Comparison of ENCODE assay signal across 8 mouse cellular contexts in the genomic region with DNA sequence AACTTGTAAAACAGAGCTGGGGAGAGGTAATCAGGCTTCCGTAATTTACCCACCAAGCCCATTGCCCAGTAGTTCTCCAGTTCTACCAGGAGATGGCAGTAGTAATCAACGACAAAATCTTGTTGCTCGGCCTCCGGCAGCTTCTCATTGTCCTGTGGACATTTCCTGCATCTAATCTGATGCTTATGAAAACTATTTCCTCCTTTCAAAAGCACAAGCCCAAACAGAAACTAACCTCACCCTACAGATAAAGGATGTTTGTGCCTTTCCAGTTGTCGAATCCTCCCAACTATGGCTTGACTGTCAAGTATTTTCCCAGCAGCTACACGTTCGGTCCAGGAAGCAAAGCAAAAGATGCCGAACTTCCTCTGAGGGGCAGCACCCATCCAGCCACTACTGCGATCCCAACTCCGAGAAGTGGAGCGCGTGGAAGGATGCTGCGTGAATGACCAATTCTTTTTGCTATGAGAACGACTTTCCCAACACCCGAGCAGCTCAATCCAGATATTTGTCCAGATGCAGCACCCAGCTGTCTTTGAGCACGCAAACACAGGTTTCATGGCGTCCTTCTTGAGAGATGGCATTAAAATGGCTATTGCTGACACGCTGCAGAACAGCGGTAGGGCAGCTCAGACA.
DNase-seq lines count a peak whose midpoint lies in the region; ATAC-seq and TF ChIP-seq lines count a peak whose summit lies in the region.

No protein-coding gene starts in this region.

- no peaks in the 10 kb centered on the region for H3K79me2 ChIP-seq in C2C12 (ENCODE audit: control insufficient read depth, insufficient read depth)

- H3K27ac ChIP-seq in bone marrow, adult 2 months (ENCODE audit: control insufficient read depth, insufficient read depth, low read depth, low read length, poor library complexity) = peak overlapping the region; percentile 85
- no peak overlapping the region for H3K27ac ChIP-seq in liver, embryonic 14.5 days
- H3K27ac ChIP-seq in stomach, postnatal 0 days (replicated peaks) = peak overlapping the region; percentile 71

- H3K9me3 ChIP-seq in liver, embryonic 14.5 days (ENCODE audit: control insufficient read depth, low read length) = no peaks in the 10 kb centered on the region
- no peaks in the 10 kb centered on the region for H3K9me3 ChIP-seq in stomach, postnatal 0 days (ENCODE audit: control insufficient read depth, low read length)

- H3K9ac ChIP-seq in liver, embryonic 14.5 days (replicated peaks) = peak overlapping the region; percentile 13; the same call in 1 of the 2 replicates
- peak overlapping the region; percentile 61 for H3K9ac ChIP-seq in stomach, postnatal 0 days (ENCODE audit: low read length)

- no peaks in the 10 kb centered on the region for H3K27me3 ChIP-seq in C2C12 (ENCODE audit: control insufficient read depth, insufficient read depth, insufficient read length)
- no peaks in the 10 kb centered on the region for H3K27me3 ChIP-seq in liver, embryonic 14.5 days (ENCODE audit: control insufficient read depth, insufficient read depth, low read length)
- H3K27me3 ChIP-seq in stomach, postnatal 0 days (ENCODE audit: control insufficient read depth, insufficient read depth, low read length) = no peaks in the 10 kb centered on the region

- peaks cover 1% of the 10 kb centered on the region; the same call in 1 of the 2 replicates for H3K4me1 ChIP-seq in bone marrow, adult 2 months (ENCODE audit: control insufficient read depth, insufficient read depth, low read length)
- peaks cover 0 to 16% of the 10 kb centered on the region in 2 experiments; a peak in 2 of 4 replicates for H3K4me1 ChIP-seq in liver, embryonic 14.5 days (replicated peaks; ENCODE audit: control insufficient read depth in 2 of 2, insufficient read depth in 2 of 2, low read length in 1 of 2)
- no peaks in the 10 kb centered on the region for H3K4me1 ChIP-seq in stomach, postnatal 0 days (replicated peaks; ENCODE audit: control insufficient read depth, insufficient read depth)

- TF ChIP-seq POLR2A in bone marrow, adult 2 months (IDR thresholded peaks at IDR 0.05; ENCODE audit: borderline replicate concordance, control insufficient read depth, low read depth, low read length) = no peak

- WGBS in bone marrow, adult 2 months = 1% methylated on average over 19 of the region's 19 CpGs
- 1% methylated on average over 19 of the region's 19 CpGs for WGBS in liver, embryonic 14.5 days (ENCODE audit: insufficient replicate concordance)
- 1% methylated on average over 19 of the region's 19 CpGs for WGBS in stomach, postnatal 0 days

- peak overlapping the region; percentile 37 for H3ac ChIP-seq in C2C12 (ENCODE audit: control insufficient read depth, insufficient read length, low read depth)

- no peaks in the 10 kb centered on the region for H3K36me3 ChIP-seq in C2C12 (ENCODE audit: control insufficient read depth, insufficient read depth)
- H3K36me3 ChIP-seq in liver, embryonic 14.5 days (replicated peaks; ENCODE audit: control insufficient read depth, insufficient read depth, low read depth) = no peaks in the 10 kb centered on the region
- no peaks in the 10 kb centered on the region for H3K36me3 ChIP-seq in stomach, postnatal 0 days (ENCODE audit: control insufficient read depth, insufficient read depth, low read length)

- peak; percentile 58 for DNase-seq in fibroblast of lung, adult 2 months (ENCODE audit: low read depth)
- DNase-seq in heart, postnatal 10 days = peak; percentile 85 to 87
- DNase-seq in kidney, postnatal 36 days = peak; percentile 68 to 73
- DNase-seq in liver, embryonic 14.5 days (ENCODE audit: low read depth in 3 of 3, low spot score in 3 of 3) = peak; percentile 26 to 49 (median 42)
- peak; percentile 70 to 76 for DNase-seq in natural killer cell, adult 2 months (ENCODE audit: low spot score in 2 of 2)
- DNase-seq in stomach, postnatal 0 days (ENCODE audit: low spot score) = peak; percentile 57

- H3K4me3 ChIP-seq in C2C12 (ENCODE audit: insufficient read depth, poor library complexity, severe bottlenecking) = no peak overlapping the region
- H3K4me3 ChIP-seq in bone marrow, adult 2 months (replicated peaks; ENCODE audit: control insufficient read depth, low read depth, low read length) = peak overlapping the region; percentile 78
- peak overlapping the region; percentile 43 to 60 for H3K4me3 ChIP-seq in liver, embryonic 14.5 days (ENCODE audit: insufficient read depth in 1 of 2, low read depth in 2 of 2, low read length in 2 of 2)
- peak overlapping the region; percentile 47 for H3K4me3 ChIP-seq in stomach, postnatal 0 days (ENCODE audit: low read depth, low read length)

- no peak for TF ChIP-seq EP300 in liver, embryonic 14.5 days (IDR thresholded peaks at IDR 0.05; ENCODE audit: low read depth)
- no peak for TF ChIP-seq EP300 in stomach, postnatal 0 days (optimal IDR thresholded peaks at IDR 0.05)

- H3K79me3 ChIP-seq in C2C12 (ENCODE audit: low read depth) = no peaks in the 10 kb centered on the region

- no peak for ATAC-seq in liver, embryonic 14.5 days (ENCODE audit: insufficient read depth)
- ATAC-seq in stomach, postnatal 0 days (ENCODE audit: low FRiP score, low TSS enrichment) = peak; percentile 81

- intact Hi-C loops in heart, postnatal 10 days (cut with DNase I) = loop anchor here (2.0 kb wide), 2 partner anchors 49 to 511 kb away; no protein-coding TSS in a partner anchor

- TF ChIP-seq CTCF in C2C12 (IDR thresholded peaks at IDR 0.05; ENCODE audit: control insufficient read depth, insufficient read depth, insufficient read length) = peak; percentile 47
- peak; percentile 50; the same call in 1 of the 2 replicates for TF ChIP-seq CTCF in bone marrow, adult 2 months (IDR thresholded peaks at IDR 0.05; ENCODE audit: control insufficient read depth, insufficient read depth, low read length)
- peak; percentile 65 for TF ChIP-seq CTCF in liver, embryonic 14.5 days (IDR thresholded peaks at IDR 0.05; ENCODE audit: low read depth)
- peak; percentile 84 for TF ChIP-seq CTCF in stomach, postnatal 0 days (IDR thresholded peaks at IDR 0.05; ENCODE audit: low read depth)

- H3K4me2 ChIP-seq in liver, embryonic 14.5 days (ENCODE audit: low read depth) = peak overlapping the region; percentile 63
- H3K4me2 ChIP-seq in stomach, postnatal 0 days (replicated peaks; ENCODE audit: low read depth) = peak overlapping the region; percentile 71

TF ChIP-seq in C2C12, 6 proteins besides CTCF, POLR2A, EP300 and RAD21:
- TF ChIP-seq FOSL1 (IDR thresholded peaks at IDR 0.05; ENCODE audit: insufficient read depth, low read length, poor library complexity, severe bottlenecking) (no peak), MYOG (IDR thresholded peaks at IDR 0.05; ENCODE audit: control insufficient read depth, extremely low read depth, insufficient read length) (no peak), MYOD1 (IDR thresholded peaks at IDR 0.05; ENCODE audit: control insufficient read depth, insufficient read length, low read depth) (no peak), USF1 (IDR thresholded peaks at IDR 0.05; ENCODE audit: low read depth) (no peak), CEBPB (IDR thresholded peaks at IDR 0.05; ENCODE audit: low read depth) (no peak), MAX (IDR thresholded peaks at IDR 0.05) (no peak)
